Mouse (Mus musculus): ENCODE measurements around the gene Tsfm.

DNA sequence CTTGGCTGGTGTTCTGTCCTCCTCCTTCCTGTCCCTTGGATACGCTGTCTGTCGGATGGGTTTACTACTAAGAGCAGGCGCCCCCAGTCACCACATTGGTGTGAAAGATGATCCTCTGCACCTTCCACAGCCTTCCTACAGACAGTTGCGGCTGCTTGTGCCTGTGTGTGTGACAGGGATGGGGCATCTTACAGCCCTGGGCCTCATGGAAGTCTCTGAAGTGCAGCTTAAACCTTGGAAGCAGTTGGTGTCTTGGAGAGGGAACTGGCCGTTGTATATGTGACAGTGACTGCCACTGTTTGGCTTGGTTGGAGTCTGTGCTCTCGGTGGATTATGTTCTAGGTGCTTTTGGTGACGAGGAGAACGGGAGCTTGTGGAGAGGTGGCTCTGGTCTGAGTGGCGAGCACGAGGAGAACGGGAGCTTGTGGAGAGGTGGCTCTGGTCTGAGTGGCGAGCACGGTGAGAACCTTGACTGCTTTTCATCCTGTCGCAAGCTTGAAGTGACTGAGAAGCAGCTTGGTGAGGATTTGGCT, 47.4 kb downstream of the Tsfm start:
- TF ChIP-seq RCOR1 (conservative IDR thresholded peaks at IDR 0.05; ENCODE audit: low read depth, low read length) (no peak), CTCF (conservative IDR thresholded peaks at IDR 0.05 in 1 of 2, IDR thresholded peaks at IDR 0.05 in 1 of 2; ENCODE audit: low read depth in 2 of 2, low read length in 2 of 2) (no peak), MAFK (IDR thresholded peaks at IDR 0.05; ENCODE audit: insufficient replicate concordance, low read length) (no peak), ELF1 (IDR thresholded peaks at IDR 0.05; ENCODE audit: low read depth, low read length) (no peak), ZC3H11A (IDR thresholded peaks at IDR 0.05; ENCODE audit: low read depth, low read length) (no peak), ETS1 (conservative IDR thresholded peaks at IDR 0.05; ENCODE audit: low read depth, low read length) (no peak), HCFC1 (IDR thresholded peaks at IDR 0.05; ENCODE audit: low read depth, low read length) (no peak), ZNF384 (IDR thresholded peaks at IDR 0.05; ENCODE audit: low read depth, low read length) (no peak)

All from CH12.LX (cell line).